Mouse (Mus musculus): ENCODE results near the gene Stk39. TPM values are rescaled to one million over a fixed set of nuclear protein-coding genes. Genes with fewer than 3 reads are reported as not detected.
A peak's percentile ranks its signal among the peaks of the same experiment; 100 is the strongest.

Gene Stk39
- total RNA-seq, 2 experiments from 2014 or later: 95.6 to 106 TPM

DNA sequence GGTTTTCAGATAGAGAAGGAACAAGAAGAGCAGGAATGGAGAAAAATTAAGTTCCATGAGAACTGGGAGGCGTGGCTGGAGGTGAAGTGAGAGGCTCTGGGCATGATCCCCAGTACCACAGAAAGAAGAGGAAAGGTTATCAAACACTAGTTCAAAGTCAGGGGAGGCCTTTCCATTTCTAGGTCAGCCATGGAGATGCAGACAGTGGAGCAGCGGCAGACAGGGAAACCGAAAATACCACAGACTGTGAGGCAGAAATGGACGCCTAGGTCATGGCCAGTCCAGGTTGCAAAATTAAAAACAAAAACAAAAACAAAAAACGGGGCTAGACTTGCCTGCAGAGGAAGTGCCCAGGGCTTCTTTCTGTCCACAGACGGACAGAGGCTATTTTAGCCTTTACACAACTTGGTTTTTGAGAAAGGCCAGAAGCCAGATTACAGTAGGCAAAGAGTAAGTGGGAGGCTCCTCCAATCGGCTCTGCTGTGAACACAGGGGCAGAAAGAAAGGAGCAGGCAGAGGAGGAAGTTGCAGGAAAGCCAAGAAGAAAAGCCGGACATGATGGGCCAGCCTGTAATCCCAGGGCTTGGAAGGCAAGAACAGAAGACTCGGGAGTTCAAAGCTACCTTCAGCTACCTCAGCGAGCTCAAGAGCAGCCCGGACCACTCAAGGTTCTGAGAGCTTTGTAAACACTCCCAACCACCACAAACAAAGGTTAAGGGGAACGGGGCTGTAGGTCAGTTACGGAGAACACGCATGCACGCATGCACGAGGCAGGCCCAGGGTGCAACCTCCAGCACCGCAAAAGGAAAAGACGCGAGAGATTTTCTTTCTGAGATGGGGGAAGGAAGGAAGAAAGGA is 6.6 kb downstream of the Stk39 start:
- DNase-seq: no peak
- intact Hi-C loops (cut with DNase I): loop anchor here (5.0 kb wide), 1 partner anchor 88 kb away; no protein-coding TSS in a partner anchor

DNA sequence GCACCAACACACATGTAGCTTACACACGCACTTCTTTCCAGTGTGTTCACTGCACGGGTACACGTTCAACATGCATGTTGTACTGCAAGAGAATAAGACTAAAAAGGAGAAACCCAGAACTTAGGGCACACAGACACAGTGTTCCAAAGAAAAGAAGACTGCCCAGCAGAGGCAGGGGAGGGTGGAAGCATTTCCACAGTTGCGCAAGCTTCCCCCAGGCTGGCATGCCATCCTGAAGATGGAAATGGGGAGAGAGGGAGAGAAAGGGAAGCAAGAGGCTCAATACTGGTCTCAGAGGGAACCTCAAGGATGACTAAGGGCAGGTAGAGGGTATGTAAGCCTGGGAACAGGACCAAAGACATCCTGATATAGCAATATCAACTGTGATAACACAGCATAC is 7.6 kb downstream of the Stk39 start:
- no peak for DNase-seq
- intact Hi-C loops (cut with DNase I): no loop called here

DNA sequence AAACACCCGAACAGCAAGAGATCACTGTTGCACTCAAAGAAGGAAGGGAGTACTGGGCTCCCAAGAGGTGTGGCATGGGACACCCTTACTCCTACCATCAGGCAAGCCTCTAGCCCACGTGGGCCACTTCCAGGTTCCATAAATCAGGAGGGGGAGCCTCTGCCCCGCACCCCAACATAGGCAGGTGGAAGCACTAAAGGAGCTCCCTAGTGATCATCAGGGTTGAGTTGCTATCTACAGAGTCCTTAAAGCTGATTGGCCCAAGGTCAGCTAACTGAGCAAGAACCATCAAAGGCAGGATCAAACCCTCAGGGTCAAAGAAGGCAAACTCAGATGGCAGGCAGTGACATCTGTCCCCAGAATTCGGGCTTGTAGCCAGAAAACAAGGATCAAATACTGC is 8.3 kb downstream of the Stk39 start:
- DNase-seq: no peak
- intact Hi-C loops (cut with DNase I): no loop called here

DNA sequence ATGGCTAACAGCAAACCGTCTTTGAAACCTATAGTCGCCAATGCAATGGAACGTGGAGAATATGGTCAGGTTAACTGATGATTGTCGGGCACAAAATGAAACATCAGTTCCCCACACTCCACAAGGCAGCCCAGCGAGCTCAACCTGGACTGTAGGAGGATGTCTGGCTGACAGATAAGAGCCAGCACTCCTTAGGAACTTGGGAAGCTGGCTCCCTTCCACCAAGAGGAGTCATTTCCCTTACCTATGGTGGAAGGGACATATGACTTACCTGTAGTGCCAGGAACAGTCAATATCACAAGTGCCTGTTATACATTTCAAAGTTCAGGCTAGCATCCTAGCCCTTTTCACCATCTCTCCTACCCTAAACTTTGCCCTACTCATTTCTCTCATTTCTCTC is 14.0 kb downstream of the Stk39 start:
- intact Hi-C loops (cut with DNase I): no loop called here
- no peak for DNase-seq

DNA sequence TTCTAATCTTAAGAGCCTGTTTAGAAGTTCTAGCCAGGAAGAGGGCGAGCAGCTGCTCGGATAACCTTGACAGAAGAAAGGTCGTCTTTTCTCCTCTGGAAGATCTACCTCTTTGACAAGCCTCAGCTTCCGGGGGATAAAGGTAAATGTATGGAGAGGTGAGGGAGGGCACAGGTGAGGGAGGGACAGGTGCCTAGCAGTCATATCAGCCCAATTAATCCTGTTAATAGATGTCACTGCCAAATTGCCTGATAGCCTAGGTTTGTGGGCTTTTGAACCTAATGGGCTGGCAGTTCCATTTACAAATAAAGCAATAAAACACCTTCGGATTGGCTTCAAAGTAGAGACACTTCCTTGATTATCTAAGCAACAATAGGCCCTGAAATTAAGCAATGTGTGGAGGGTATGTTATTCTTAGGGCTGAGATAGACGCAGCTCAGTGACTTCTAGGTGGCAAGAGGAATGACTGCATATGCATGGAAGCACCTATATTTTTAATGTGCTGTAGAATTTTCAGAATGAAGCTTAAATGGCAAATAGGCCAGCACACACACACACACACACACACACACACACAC is 14.5 kb downstream of the Stk39 start:
- DNase-seq: no peak
- intact Hi-C loops (cut with DNase I): no loop called here

DNA sequence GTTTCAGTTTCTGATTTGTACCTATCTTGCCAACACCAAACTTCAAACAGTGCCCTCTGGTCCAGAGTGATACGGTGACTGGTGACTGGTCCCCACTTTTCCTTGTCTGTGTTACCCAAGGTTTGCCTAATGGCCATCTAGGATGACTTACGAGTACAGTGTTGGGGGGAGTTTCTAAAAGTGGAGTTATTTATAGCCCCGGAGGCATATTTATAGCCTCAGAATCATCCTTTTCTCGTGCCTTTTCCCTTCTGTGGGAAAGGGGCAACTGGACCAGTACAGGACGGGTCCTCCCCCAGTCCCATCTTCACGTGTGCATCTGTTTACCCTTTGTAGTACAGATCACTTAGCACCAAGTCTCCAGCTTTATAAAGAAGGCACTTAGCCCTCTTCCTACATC is 15.2 kb downstream of the Stk39 start:
- intact Hi-C loops (cut with DNase I): no loop called here
- no peak for DNase-seq

DNA sequence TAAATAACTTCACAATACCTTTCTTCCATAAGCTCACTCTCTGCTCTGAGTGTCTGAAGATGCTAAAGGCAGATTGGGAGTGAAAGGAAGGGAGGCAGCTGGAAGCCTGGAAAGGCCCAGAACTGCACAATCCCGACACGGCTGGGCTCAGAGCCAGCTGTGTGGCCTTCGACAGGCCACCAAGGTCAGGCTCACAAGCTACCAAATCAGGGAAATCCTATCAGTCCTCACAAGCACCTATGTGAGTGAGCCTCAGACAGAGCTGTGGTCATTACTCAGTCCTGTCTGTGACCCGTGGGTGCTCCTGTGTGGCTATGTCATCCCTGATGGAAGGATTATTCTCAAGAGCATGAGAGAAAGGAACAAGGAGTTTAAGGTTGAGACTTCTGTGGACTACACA is 19.7 kb downstream of the Stk39 start:
- DNase-seq: peak; percentile 48 to 56
- intact Hi-C loops (cut with DNase I): no loop called here

DNA sequence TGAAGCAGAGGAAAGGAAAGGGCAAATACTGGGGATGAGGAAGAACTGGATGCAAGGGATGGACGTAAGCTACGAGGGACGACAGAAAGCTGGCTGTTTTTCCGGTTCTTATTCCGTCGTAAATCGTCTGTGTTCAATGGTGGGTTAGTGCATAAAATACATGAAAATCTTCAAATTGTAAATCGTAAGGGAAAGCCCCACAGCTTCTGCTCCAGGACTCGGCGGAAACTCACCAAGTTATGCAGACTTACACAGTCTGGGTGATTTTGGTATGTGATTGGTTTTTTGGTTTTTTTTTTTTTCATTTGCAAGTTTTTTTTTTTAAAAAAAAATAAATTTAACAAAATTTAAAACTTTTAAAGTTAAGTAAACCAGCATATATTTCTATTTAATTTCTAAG is 24.0 kb downstream of the Stk39 start:
- no peak for DNase-seq
- intact Hi-C loops (cut with DNase I): no loop called here

DNA sequence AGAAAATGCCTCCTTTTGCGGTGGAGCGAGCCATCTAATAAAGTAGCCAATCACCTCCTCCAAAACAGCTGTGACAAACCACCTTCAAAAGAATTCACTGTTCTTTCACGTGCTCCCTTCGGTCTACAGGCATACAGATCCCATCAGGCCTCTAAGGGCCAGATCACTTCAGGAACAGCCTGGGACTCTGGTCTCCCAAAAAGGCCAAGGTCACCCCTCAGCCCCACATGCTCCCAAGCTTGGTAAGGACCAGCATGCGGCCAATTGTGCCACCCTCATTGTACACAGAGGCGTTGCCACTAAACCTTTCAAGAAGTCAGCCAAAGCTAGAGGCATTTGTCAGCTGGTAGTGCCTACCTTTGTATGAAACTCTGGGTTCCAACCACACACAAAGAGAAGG is 28.9 kb downstream of the Stk39 start:
- intact Hi-C loops (cut with DNase I): no loop called here
- no peak for DNase-seq

DNA sequence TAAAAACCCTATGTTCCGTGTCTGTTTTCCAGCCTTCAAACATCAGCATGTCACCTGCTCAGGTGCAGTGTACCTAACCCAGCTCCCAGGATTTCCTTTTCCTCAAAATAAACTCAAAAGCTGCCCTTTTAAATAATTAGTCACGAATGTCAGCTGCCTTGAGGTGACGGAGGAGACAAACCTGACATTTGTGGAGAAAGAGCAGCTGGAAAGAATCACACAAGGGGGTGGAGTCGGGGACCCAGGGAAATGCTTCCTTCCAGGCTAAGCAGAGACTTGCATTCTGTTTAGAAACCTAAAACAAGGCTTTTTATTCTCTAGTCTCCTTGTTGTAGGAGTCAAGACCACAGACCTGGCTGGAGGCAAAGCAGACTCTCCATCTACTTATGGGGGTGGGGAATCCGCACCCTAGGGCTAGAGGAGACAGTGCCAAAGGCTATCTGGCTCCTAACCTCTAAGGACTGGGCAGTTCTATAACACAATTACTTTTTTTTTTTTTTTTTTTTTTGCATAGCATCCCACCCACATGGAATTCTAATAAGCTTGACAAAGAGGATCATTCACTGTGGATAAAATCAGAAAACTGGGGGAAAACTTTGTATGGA is 29.9 kb downstream of the Stk39 start:
- intact Hi-C loops (cut with DNase I): no loop called here
- no peak for DNase-seq

DNA sequence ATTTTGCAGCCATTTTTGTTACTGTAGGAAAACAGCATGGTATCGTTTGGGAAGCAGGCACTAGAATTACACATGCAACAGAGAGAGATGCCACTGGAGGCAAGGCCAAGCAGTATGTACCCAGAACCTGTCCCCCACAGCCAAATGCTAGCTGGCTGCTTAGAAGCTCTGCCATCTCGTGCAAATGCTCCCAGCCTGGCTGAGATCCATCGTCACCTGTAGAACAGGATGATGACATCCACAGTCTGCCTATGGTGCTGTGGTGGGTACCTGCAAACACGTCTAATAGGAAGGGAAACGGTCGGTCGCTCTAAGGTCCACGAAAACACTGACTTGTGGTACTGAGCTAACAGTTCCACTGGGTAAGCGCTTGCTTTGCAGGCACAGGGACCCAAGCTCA is 32.5 kb downstream of the Stk39 start:
- no peak for DNase-seq
- intact Hi-C loops (cut with DNase I): no loop called here

DNA sequence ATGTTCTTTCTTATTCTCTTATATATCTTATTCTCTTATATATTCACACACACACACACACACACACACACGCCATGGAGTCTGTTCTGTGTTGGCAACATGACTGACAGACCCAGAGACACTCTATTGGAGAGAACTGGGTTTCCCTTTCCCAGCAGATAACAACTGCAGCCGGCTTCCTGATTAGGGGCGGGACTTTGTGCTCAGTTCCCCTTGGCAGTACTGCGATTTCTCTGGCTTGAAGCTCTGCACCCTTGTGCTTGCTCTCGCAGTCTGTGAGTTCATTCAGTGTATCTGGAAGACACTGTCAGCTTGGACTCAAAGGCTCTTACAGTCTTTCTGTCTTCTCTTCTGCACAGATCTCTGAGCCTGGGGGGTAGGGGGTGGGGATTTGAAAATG is 34.1 kb downstream of the Stk39 start:
- intact Hi-C loops (cut with DNase I): no loop called here
- DNase-seq: peak in 1 of 2 experiments; percentile 38

DNA sequence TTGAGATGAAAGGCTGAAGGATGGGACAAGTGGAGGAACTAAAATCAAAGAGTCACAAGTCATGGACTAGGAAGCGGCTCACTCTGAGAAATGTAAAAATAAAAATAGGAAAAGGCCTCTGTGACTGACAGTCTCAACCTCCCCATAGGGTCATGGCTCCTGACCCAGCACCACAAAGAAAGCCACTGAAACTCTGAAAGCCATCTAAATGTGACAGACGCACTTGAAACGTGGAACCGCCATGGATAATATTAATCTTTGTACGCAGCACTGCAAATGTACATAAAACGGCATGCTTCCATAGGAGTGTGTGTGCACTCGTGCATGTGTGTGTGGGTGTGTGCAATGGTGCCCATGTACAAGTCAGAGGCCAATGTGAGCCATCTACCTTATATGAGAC is 34.9 kb downstream of the Stk39 start:
- no peak for DNase-seq
- intact Hi-C loops (cut with DNase I): no loop called here

DNA sequence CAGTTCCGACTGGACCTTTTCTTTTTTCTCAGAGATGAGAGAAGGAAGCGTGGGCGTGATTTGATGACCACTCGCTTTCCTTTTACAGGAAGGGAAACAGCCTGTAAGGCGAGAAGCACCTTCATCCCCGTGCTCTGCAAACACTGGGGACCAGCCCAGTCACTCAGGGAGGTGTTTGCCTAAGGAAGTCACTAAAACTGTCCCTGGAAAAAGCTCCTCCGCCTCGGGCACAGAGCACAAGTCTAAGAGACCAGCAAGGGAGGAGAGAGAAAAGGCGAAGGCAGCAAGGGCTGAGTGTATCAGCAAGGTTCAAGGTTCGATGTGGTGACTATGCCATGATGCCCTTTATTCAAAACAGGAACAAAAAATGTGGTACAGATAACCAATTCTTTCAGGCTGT is 35.8 kb downstream of the Stk39 start:
- intact Hi-C loops (cut with DNase I): no loop called here
- DNase-seq: no peak

DNA sequence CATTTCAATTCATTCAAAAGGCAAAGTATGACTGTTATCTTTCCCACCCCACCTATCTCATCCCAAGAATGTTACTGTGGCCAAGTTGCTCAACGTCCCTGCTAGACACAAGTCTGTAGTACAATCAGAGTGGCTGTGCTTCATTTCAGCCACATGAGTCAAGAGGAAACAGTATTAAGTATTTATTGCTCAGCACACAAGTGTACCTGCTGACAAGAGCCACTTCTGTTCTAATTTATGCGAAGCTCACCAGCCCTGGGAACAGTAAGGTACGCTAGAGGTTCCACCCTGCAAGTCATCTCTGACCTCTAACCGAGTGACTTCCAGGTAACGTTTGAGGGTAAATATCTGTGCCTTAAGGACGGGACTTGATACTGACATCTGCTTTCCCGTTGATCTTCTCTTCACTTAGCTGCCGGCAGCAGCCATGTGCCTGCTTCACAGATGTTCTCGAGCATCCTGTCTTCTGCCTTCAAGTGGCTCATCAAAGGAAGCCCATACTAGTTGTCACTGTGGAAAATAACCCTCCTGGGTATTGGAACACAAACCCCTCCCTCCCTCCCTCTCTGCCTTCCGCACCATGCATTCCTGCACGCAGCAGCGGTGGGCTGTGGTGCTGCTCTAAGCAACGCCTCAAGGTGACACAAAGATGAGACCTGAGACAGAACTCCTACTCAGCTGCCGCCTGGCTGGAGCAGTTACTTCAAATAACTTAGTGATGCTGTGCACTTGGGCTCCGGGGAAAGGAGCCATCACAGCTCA is 36.4 kb downstream of the Stk39 start:
- DNase-seq: no peak
- intact Hi-C loops (cut with DNase I): no loop called here

DNA sequence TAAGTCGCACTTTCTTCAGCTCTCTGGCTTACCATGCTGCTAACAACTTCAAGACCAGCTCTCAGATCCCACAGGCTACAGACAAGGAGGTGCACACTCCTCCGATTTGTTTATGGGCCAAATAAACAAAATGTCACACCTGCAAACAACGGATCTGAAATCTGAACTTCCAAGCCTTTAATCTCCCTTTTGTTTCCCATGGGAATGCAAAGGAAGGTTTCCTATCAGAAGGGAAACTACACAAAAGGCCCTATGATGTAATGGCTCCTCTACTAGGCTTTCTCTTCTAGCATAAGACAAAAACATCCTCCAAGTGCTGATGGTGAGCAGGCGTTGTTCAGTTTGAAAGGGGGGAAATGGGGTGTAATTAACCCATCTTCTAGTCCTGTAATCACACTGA is 37.1 kb downstream of the Stk39 start:
- no peak for DNase-seq
- intact Hi-C loops (cut with DNase I): loop anchor here (5.0 kb wide), 1 partner anchor 58 kb away; no protein-coding TSS in a partner anchor

DNA sequence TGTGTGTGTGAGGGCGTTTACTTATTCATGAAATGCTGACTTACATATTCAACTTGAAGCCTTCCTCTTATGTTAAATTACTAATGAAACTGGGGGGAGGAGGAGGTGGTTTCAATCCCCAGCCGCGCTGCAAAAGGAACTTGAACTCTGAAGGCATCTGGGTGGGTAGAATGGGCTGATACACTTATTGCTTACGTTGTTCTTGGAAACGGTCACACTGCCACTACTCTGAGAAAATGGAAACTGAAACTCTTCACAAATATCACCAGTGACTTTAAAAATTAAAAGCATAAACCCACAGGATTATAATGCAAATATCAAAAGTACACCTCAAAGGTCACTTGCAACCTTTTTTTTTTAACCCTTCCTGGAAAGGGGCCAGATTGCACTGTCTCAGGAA is 37.5 kb downstream of the Stk39 start:
- DNase-seq: no peak
- intact Hi-C loops (cut with DNase I): loop anchor here (5.0 kb wide), 1 partner anchor 57 kb away; no protein-coding TSS in a partner anchor

DNA sequence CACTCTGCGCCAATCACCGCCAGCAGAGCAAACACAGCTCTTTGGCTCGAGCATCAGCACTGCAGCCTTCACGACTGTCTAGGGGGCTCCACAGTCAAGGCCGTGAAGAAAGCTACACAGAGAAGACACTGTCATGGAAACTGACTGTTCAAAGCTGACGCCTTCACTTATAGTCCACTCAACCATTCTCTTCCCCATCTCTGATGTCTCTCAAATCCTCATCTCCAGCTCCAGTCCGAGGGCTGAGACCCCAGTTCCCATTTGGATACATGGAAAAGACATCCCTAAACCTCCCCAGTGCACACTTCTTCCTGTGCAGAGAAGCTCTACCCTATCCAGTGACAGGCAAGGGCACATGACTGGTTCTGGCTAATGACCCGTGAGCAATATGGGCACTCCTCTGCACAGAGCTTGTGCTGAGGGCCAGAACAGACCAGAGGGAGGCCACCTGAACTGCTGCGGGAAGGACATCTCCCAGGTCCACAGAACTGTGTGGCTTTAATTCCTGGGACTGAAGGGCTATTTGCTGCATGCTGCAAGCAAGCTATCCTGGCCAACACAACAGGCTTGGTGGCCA is 38.2 kb downstream of the Stk39 start:
- no peak for DNase-seq
- intact Hi-C loops (cut with DNase I): loop anchor here (5.0 kb wide), 1 partner anchor 57 kb away; no protein-coding TSS in a partner anchor

DNA sequence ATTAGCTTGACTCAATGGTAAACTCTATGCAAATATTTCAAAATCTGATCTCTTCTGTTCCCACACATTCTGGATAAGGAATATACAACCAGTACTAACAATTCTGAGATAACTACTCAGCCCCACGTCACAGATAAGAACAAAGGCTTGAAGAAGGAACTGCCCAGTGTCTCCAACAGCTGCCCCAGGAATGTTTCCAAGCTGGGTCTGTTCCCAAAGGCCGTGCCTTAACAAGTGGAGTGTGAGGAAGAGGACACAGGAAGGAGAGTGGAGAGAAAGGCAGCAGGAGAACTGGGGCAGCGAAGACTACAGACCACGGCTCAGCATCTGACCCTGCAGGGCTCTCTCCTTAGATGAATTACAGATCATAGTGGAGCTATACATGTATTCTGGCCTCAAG is 39.2 kb downstream of the Stk39 start:
- intact Hi-C loops (cut with DNase I): loop anchor here (5.0 kb wide), 1 partner anchor 56 kb away; no protein-coding TSS in a partner anchor
- DNase-seq: peak; percentile 47 to 68
